Mouse (Mus musculus) forebrain, embryonic 12.5 days (tissue): ENCODE data around the gene Sftpa1. TPM values are rescaled to one million over a fixed set of nuclear protein-coding genes. Genes with fewer than 3 reads are reported as not detected.

Experiments used
- ATAC-seq: fragments of 200-750 bp; cut with Nextera tagmentation; 2 replicates; pipeline ENCODE4 v1.8.0; 2017; ENCODE audit warnings: moderate TSS enrichment; ENCODE audit not compliant: low FRiP score
- H3K27ac ChIP-seq: fragments of 300-500 bp; sonication (generic); 2 replicates; pipeline ENCODE4 v1.5.1; 2016; ENCODE audit warnings: mild to moderate bottlenecking
- H3K27me3 ChIP-seq: fragments of 300-500 bp; sonication (generic); 2 replicates; pipeline ENCODE4 v1.6.1; 2016; ENCODE audit warnings: mild to moderate bottlenecking
- H3K36me3 ChIP-seq: fragments of 300-500 bp; sonication (generic); replicated peaks from 2 replicates; pipeline ENCODE4 v1.6.1; 2016; ENCODE audit warnings: mild to moderate bottlenecking
- H3K4me1 ChIP-seq: fragments of 300-500 bp; sonication (generic); 2 replicates; pipeline ENCODE4 v1.6.1; 2016
- H3K4me2 ChIP-seq: fragments of 300-500 bp; sonication (generic); 2 replicates; pipeline ENCODE4 v1.6.1; 2016; ENCODE audit warnings: mild to moderate bottlenecking, moderate library complexity
- H3K4me3 ChIP-seq: fragments of 300-500 bp; sonication (generic); replicated peaks from 2 replicates; pipeline ENCODE4 v1.5.1; 2016; ENCODE audit warnings: mild to moderate bottlenecking
- H3K9ac ChIP-seq: fragments of 300-500 bp; sonication (generic); 2 replicates; pipeline ENCODE4 v1.6.1; 2016; ENCODE audit warnings: mild to moderate bottlenecking
- H3K9me3 ChIP-seq: fragments of 300-500 bp; sonication (generic); 2 replicates; pipeline ENCODE4 v1.6.1; 2016
- WGBS: fragments of 180-500 bp; shearing (Covaris S2); methylation state at CpG from one replicate; pipeline ENCODE4 v1.1.7; 2016; 5-methylcytosine and 5-hydroxymethylcytosine counted together
- polyA plus RNA-seq: library from polyadenylated mRNA; unstranded; fragments of >200 nt; fragmentation: Nextera tagmentation; extraction: Ambion mirVana; gene quantifications from 2 replicates; pipeline ENCODE4 v1.2.1, GENCODE M21; 2016

Sftpa1 gene
- polyA plus RNA-seq, 1 experiment from 2014 or later = not detected

DNA sequence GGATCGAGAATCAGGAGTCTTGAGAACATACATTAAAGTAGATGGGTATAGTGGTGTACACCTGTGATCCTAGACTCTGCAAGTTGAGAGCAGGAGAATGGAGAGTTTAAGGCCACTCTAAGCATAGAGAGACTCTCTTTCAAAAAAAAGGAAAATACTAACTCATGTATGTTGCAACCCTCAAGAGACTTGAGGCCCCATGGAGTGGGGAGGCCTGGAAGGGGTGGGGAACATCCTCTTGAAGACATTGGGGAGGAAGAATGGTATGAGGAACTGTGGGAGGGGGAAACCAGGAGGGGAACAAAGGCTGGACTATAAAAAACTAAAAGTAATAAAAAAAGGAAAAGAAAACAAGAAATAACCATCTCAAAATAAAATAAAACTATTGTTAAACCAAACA is 37.0 kb downstream of the Sftpa1 start:
- Histone ChIP-seq H3K36me3 (no peaks in the 10 kb centered on the region), H3K27ac (no peak overlapping the region), H3K27me3 (no peaks in the 10 kb centered on the region), H3K4me2 (no peak overlapping the region), H3K9me3 (no peaks in the 10 kb centered on the region), H3K4me3 (no peak overlapping the region), H3K9ac (no peak overlapping the region), H3K4me1 (no peaks in the 10 kb centered on the region)
- WGBS = 91% methylated on average over 1 of the region's 1 CpGs
- ATAC-seq = no peak

DNA sequence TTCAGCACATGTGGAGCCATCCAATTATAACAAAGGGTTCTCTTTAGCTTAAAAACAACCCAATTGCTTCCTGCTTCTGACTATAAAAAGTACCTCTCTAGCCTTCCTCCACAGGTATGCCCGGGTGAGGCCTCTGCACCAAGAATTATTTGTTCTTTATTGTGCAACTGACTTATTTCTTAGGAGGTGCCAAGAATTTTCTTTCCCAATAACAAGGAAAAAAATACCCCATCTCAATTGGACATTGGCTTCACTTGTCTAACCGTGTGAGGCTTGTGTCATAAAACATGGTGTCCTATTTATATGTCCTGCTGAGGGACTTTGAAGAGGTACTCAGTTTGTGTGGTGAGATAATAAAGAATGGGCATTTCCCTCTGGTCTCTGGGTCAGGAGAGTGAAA is 38.9 kb downstream of the Sftpa1 start:
- H3K4me2 ChIP-seq = no peak overlapping the region
- no peak for ATAC-seq
- H3K27ac ChIP-seq = no peak overlapping the region
- H3K4me1 ChIP-seq = no peaks in the 10 kb centered on the region
- H3K36me3 ChIP-seq = no peaks in the 10 kb centered on the region
- no peak overlapping the region for H3K9ac ChIP-seq
- no peaks in the 10 kb centered on the region for H3K27me3 ChIP-seq
- H3K4me3 ChIP-seq = no peak overlapping the region
- WGBS = 89% methylated on average over 2 of the region's 2 CpGs
- no peaks in the 10 kb centered on the region for H3K9me3 ChIP-seq

DNA sequence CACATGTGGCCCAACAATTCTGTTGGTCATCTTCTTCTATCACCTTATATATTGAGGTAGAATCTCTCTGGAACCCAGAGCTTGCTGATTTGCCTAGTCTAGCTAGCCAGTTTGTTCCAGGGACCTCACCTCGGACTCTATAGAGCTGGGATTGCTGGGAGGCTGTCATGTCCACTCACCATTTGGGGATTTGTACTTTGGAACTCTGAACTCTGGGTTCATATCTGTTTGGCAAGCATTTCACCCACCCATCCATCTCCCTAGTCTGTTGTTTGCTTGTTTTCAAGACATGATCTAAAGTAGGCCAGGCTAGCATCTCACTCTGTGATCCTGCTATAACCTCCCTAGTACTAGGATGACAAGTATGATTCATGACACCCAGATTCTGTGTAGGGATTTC is 43.2 kb downstream of the Sftpa1 start:
- H3K27ac ChIP-seq = no peak overlapping the region

DNA sequence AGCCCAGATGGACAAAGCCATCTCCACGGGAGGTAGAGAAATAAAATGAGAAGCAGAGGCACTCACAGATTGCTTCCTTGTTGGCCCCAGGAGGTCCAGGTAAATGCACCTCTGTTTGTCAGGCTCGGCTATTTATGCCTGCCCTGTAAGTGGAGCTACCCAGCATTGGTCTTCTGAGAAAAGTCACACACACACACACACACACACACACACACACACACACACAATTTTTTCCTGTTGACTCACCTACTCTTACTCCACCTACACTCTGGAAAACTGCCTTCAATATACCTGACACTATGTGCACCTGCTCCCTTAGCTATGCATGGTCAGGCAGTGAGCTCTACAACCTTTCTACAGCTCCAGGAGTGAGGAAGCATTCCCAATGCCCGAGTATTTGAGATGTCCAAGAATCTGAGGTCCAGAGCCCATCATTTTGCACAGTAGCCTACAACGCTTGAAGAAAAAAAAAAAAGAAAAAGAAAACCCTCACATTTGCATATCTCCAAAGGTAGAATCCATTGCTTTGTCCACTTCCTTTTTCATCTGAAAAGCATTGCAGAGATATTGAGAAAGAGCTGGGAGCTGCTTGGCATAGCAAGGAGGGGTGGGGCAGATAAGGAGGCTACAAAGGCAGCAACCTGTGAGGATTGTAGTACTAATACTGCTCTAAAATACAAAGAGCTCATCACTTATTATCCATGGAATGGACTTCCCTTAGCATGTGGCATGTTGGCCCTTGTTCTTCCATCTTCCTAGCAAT is 53.7 kb downstream of the Sftpa1 start, which contains the start of gene Sftpd:
TSS of gene Sftpd (minus strand) at position 91 of the 763 bp plus-strand sequence.
- Histone ChIP-seq H3K4me1 (no peaks in the 10 kb centered on the region), H3K4me2 (no peak within 1 kb of the TSS), H3K9me3 (no peaks in the 10 kb centered on the region), H3K4me3 (no peak within 1 kb of the TSS), H3K36me3 (no peaks in the 10 kb centered on the region), H3K27me3 (no peaks in the 10 kb centered on the region), H3K27ac (no peak within 1 kb of the TSS), H3K9ac (no peak within 1 kb of the TSS)
- WGBS = 76% methylated on average over 4 of the region's 4 CpGs
- ATAC-seq = no peak

More for the DNA sequence above, 43.2 kb downstream of the Sftpa1 start:
- no peaks in the 10 kb centered on the region for H3K36me3 ChIP-seq
- WGBS = 65% methylated on average over 1 of the region's 1 CpGs
- H3K9ac ChIP-seq = no peak overlapping the region
- H3K4me1 ChIP-seq = no peaks in the 10 kb centered on the region
- no peaks in the 10 kb centered on the region for H3K27me3 ChIP-seq
- no peak overlapping the region for H3K4me3 ChIP-seq
- H3K4me2 ChIP-seq = no peak overlapping the region
- no peaks in the 10 kb centered on the region for H3K9me3 ChIP-seq
- ATAC-seq = no peak

Other genes starting within 250 kb of the Sftpa1 start
- 1.3 and 1.4 TPM in 2 replicates for gene Sh2d4b, start 238.5 kb upstream of the Sftpa1 start, polyA plus RNA-seq
- 82.6 and 90.6 TPM in 2 replicates for gene Tspan14, start 165.0 kb upstream of the Sftpa1 start, polyA plus RNA-seq
- 50.5 and 54.0 TPM in 2 replicates for gene Fam213a, start 118.0 kb upstream of the Sftpa1 start, polyA plus RNA-seq
- not detected in 2 replicates for gene Dydc2, start 62.6 kb upstream of the Sftpa1 start, polyA plus RNA-seq
- not detected in 2 replicates for gene Dydc1, start 58.9 kb upstream of the Sftpa1 start, polyA plus RNA-seq
- gene Mat1a, start 26.7 kb upstream of the Sftpa1 start, polyA plus RNA-seq = not detected in 2 replicates
- gene Mbl1, start 19.7 kb downstream of the Sftpa1 start, polyA plus RNA-seq = not detected in 2 replicates
- gene Sftpd, start 53.4 kb downstream of the Sftpa1 start, polyA plus RNA-seq = not detected in 2 replicates
- not detected in 2 replicates for gene Gm2832, start 147.0 kb downstream of the Sftpa1 start, polyA plus RNA-seq
- not detected in 2 replicates for gene Gm5798, start 216.8 kb downstream of the Sftpa1 start, polyA plus RNA-seq